Mouse (Mus musculus) midbrain, embryonic 10.5 days (tissue): ENCODE data around the gene Tnrc6b. TPM values are rescaled to one million over a fixed set of nuclear protein-coding genes. Genes with fewer than 3 reads are reported as not detected.

Source experiments
- microRNA-seq: library from miRNA; unstranded; fragments of <30 nt; microRNA quantifications from one replicate; pipeline ENCODE4, GENCODE M21; 2017
- polyA plus RNA-seq: library from polyadenylated mRNA; unstranded; fragments of >200 nt; fragmentation: Nextera tagmentation; extraction: Ambion mirVana; gene quantifications from 2 replicates; pipeline ENCODE4 v1.2.1, GENCODE M21; 2016

Gene Tnrc6b
- polyA plus RNA-seq, 1 experiment from 2014 or later, result 43.5 TPM

Small RNA genes within 50 kb of the gene (microRNA-seq; reads per million reads assigned to microRNA genes)
- 23.0 reads per million, percentile 33 among the genes with 10 or more reads in this experiment for gene Mir5113

Other genes with a start within 250 kb of the Tnrc6b start
- not detected in 2 replicates for gene Enthd1, start 146.2 kb upstream of the Tnrc6b start, polyA plus RNA-seq
- 1.2 and 2.5 TPM in 2 replicates for gene Grap2, start 138.7 kb upstream of the Tnrc6b start, polyA plus RNA-seq
- gene Fam83f, start 39.5 kb upstream of the Tnrc6b start, polyA plus RNA-seq, result 0.26 and 0.64 TPM in 2 replicates
- gene Adsl, start 237.2 kb downstream of the Tnrc6b start, polyA plus RNA-seq, result 202 and 228 TPM in 2 replicates